Mouse (Mus musculus) neural tube, embryonic 12.5 days (tissue): ENCODE measurements around the gene Gm9639. TPM values are rescaled to one million over a fixed set of nuclear protein-coding genes. Genes with fewer than 3 reads are reported as not detected.
"Not testable (repeated sequence)": the region's sequence is repeated elsewhere in the genome, so short reads cannot be mapped to it uniquely, and the experiment has no call there.

ENCODE experiments used
- ATAC-seq: fragments of 200-750 bp; cut with Nextera tagmentation; 2 replicates; pipeline ENCODE4 v1.8.0; 2017; ENCODE audit warnings: low read depth, mild to moderate bottlenecking, moderate TSS enrichment, moderate library complexity; ENCODE audit not compliant: low FRiP score
- H3K27ac ChIP-seq: fragments of 300-500 bp; sonication (generic); 2 replicates; pipeline ENCODE4 v1.5.1; 2016
- H3K27me3 ChIP-seq: fragments of 300-500 bp; sonication (generic); replicated peaks from 2 replicates; pipeline ENCODE4 v1.6.1; 2016; ENCODE audit warnings: mild to moderate bottlenecking
- H3K36me3 ChIP-seq: fragments of 300-500 bp; sonication (generic); 2 replicates; pipeline ENCODE4 v1.6.1; 2016; ENCODE audit warnings: mild to moderate bottlenecking
- H3K4me1 ChIP-seq: fragments of 300-500 bp; sonication (generic); 2 replicates; pipeline ENCODE4 v1.6.1; 2016
- H3K4me2 ChIP-seq: fragments of 300-500 bp; sonication (generic); replicated peaks from 2 replicates; pipeline ENCODE4 v1.6.1; 2016; ENCODE audit warnings: mild to moderate bottlenecking
- H3K4me3 ChIP-seq: fragments of 300-500 bp; sonication (generic); 2 replicates; pipeline ENCODE4 v1.5.1; 2016
- H3K9ac ChIP-seq: fragments of 300-500 bp; sonication (generic); 2 replicates; pipeline ENCODE4 v1.6.1; 2016; ENCODE audit warnings: mild to moderate bottlenecking
- H3K9me3 ChIP-seq: fragments of 300-500 bp; sonication (generic); 2 replicates; pipeline ENCODE4 v1.6.1; 2016; ENCODE audit warnings: mild to moderate bottlenecking
- WGBS: fragments of 180-500 bp; shearing (Covaris S2); methylation state at CpG from one replicate; pipeline ENCODE4 v1.1.7; 2016; 5-methylcytosine and 5-hydroxymethylcytosine counted together
- polyA plus RNA-seq: library from polyadenylated mRNA; unstranded; fragments of >200 nt; fragmentation: Nextera tagmentation; extraction: Ambion mirVana; gene quantifications from 2 replicates; pipeline ENCODE4 v1.2.1, GENCODE M21; 2016

Gm9639 gene
- polyA plus RNA-seq, 1 experiment from 2014 or later: not detected

DNA sequence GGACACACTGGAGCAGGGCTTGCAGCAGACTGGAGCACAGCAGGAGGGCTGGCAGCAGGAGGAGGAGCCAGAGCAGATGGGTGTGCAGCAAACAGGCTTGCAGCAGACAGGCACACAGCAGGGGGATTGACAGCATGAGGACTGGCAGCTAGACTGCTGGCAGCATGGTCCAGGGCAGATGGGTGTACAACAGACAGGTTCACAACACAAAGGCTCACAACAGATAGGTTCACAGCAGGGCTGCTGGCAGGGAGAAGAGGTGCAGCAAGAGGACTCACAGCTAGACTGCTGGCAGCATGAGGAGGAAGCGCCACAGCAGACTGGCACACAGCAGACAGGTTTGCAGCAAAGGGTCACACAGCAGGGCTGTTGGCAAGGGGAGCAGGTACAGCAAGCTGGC is 44.2 kb downstream of the Gm9639 start:
- H3K4me1 ChIP-seq, H3K27ac ChIP-seq, H3K9ac ChIP-seq, H3K27me3 ChIP-seq, ATAC-seq, H3K4me3 ChIP-seq, H3K4me2 ChIP-seq, H3K9me3 ChIP-seq, H3K36me3 ChIP-seq: not testable (repeated sequence)
- WGBS: 93% methylated on average over 1 of the region's 1 CpGs

Other genes starting within 250 kb of the Gm9639 start
- gene Pttg1ip, start 213.4 kb downstream of the Gm9639 start, polyA plus RNA-seq: 67.8 and 71.1 TPM in 2 replicates
- gene Sumo3, start 189.0 kb downstream of the Gm9639 start, polyA plus RNA-seq: 288 and 299 TPM in 2 replicates
- gene Gm49325, start 188.9 kb downstream of the Gm9639 start, polyA plus RNA-seq: 7.6 and 11.0 TPM in 2 replicates
- 90.9 and 93.7 TPM in 2 replicates for gene Ube2g2, start 172.8 kb downstream of the Gm9639 start, polyA plus RNA-seq
- gene Tspear, start 108.5 kb downstream of the Gm9639 start, polyA plus RNA-seq: 0.98 and 1.2 TPM in 2 replicates
- not detected in 2 replicates for gene Gm19402, start 104.3 kb downstream of the Gm9639 start, polyA plus RNA-seq
- gene Gm9508, start 97.8 kb downstream of the Gm9639 start, polyA plus RNA-seq: not detected in 2 replicates
- gene Gm10272, start 88.5 kb downstream of the Gm9639 start, polyA plus RNA-seq: not detected in 2 replicates
- not detected in 2 replicates for gene Gm10024, start 83.6 kb downstream of the Gm9639 start, polyA plus RNA-seq
- not detected in 2 replicates for gene Gm10142, start 79.3 kb downstream of the Gm9639 start, polyA plus RNA-seq
- not detected in 2 replicates for gene Krtap12-1, start 74.5 kb downstream of the Gm9639 start, polyA plus RNA-seq
- gene Gm10100, start 68.6 kb downstream of the Gm9639 start, polyA plus RNA-seq: not detected in 2 replicates
- not detected in 2 replicates for gene Gm18596, start 52.4 kb downstream of the Gm9639 start, polyA plus RNA-seq
- gene Gm9736, start 43.7 kb downstream of the Gm9639 start, polyA plus RNA-seq: not detected in 2 replicates
- not detected in 2 replicates for gene Gm3233, start 35.4 kb downstream of the Gm9639 start, polyA plus RNA-seq
- not detected in 2 replicates for gene Gm3238, start 23.8 kb downstream of the Gm9639 start, polyA plus RNA-seq
- not detected in 2 replicates for gene Gm7138, start 18.1 kb downstream of the Gm9639 start, polyA plus RNA-seq
- gene Gm3250, start 12.5 kb downstream of the Gm9639 start, polyA plus RNA-seq: not detected in 2 replicates
- gene Gm7137, start 6.9 kb downstream of the Gm9639 start, polyA plus RNA-seq: not detected in 2 replicates
- gene Gm19668, start 4.1 kb upstream of the Gm9639 start, polyA plus RNA-seq: not detected in 2 replicates
- not detected in 2 replicates for gene Gm9507, start 16.8 kb upstream of the Gm9639 start, polyA plus RNA-seq
- not detected in 2 replicates for gene Gm2696, start 19.6 kb upstream of the Gm9639 start, polyA plus RNA-seq
- gene Krtap10-4, start 32.0 kb upstream of the Gm9639 start, polyA plus RNA-seq: not detected in 2 replicates
- gene Krtap10-10, start 40.9 kb upstream of the Gm9639 start, polyA plus RNA-seq: not detected in 2 replicates
- gene Gm36176, start 51.7 kb upstream of the Gm9639 start, polyA plus RNA-seq: not detected in 2 replicates
- gene Gm10318, start 57.8 kb upstream of the Gm9639 start, polyA plus RNA-seq: not detected in 2 replicates
- not detected in 2 replicates for gene Gm3285, start 66.9 kb upstream of the Gm9639 start, polyA plus RNA-seq
- gene Lrrc3, start 107.5 kb upstream of the Gm9639 start, polyA plus RNA-seq: 8.0 and 8.4 TPM in 2 replicates
- gene Trpm2, start 175.5 kb upstream of the Gm9639 start, polyA plus RNA-seq: 2.2 and 3.0 TPM in 2 replicates
- 35.4 and 35.8 TPM in 2 replicates for gene 1810043G02Rik, start 183.4 kb upstream of the Gm9639 start, polyA plus RNA-seq
- 113 and 115 TPM in 2 replicates for gene Pfkl, start 215.0 kb upstream of the Gm9639 start, polyA plus RNA-seq
- gene Dnmt3l, start 246.9 kb upstream of the Gm9639 start, polyA plus RNA-seq: not detected in 2 replicates
- gene Aire, start 248.5 kb upstream of the Gm9639 start, polyA plus RNA-seq: 0.17 and 0.22 TPM in 2 replicates